Mouse (Mus musculus) MEL (cell line): ENCODE data around the gene Kit.

Experiments used
- CHD2 ChIP-seq: IDR thresholded peaks from 2 replicates; pipeline ENCODE4 v1.6.1; 2011; ENCODE audit warnings: low read length, improper control_type of control experiment
- CTCF ChIP-seq, 3 experiments: IDR thresholded peaks in 2 of 3; conservative IDR thresholded peaks in 1 of 3; 2 replicates each; pipeline ENCODE4 v1.5.1; 2011 to 2012; ENCODE audit warnings: low read length in 3 of 3, low read depth in 2 of 3, mild to moderate bottlenecking in 2 of 3, improper control_type of control experiment in 1 of 3, inconsistent platforms in 1 of 3, mixed read lengths in 1 of 3, moderate library complexity in 1 of 3; ENCODE audit not compliant: control insufficient read depth in 1 of 3, insufficient read depth in 1 of 3, poor library complexity in 1 of 3, severe bottlenecking in 1 of 3
- EP300 ChIP-seq, 2 experiments: IDR thresholded peaks; 2 replicates each; pipeline ENCODE4 v1.6.1; 2011; ENCODE audit warnings: improper control_type of control experiment in 2 of 2, low read length in 2 of 2, low read depth in 1 of 2, mild to moderate bottlenecking in 1 of 2
- POLR2A ChIP-seq, 2 experiments: IDR thresholded peaks; 2 replicates each; pipeline ENCODE4 v1.6.1; 2011 to 2012; ENCODE audit warnings: low read length in 2 of 2, mild to moderate bottlenecking in 2 of 2, control low read depth in 1 of 2, improper control_type of control experiment in 1 of 2, low read depth in 1 of 2, moderate library complexity in 1 of 2; ENCODE audit not compliant: control insufficient read depth in 1 of 2, insufficient read depth in 1 of 2, poor library complexity in 1 of 2
- RCOR1 ChIP-seq: IDR thresholded peaks from 2 replicates; pipeline ENCODE4 v1.6.1; 2012; ENCODE audit warnings: low read depth, mild to moderate bottlenecking, inconsistent platforms, low read length, improper control_type of control experiment
- TBP ChIP-seq: IDR thresholded peaks from 2 replicates; pipeline ENCODE4 v1.8.0; 2011; ENCODE audit warnings: low read depth, low read length, improper control_type of control experiment
- UBTF ChIP-seq: IDR thresholded peaks from 2 replicates; pipeline ENCODE4 v1.6.1; 2012; ENCODE audit warnings: low read depth, mild to moderate bottlenecking, inconsistent platforms, low read length, improper control_type of control experiment, moderate library complexity, borderline replicate concordance; ENCODE audit not compliant: insufficient read depth

DNA sequence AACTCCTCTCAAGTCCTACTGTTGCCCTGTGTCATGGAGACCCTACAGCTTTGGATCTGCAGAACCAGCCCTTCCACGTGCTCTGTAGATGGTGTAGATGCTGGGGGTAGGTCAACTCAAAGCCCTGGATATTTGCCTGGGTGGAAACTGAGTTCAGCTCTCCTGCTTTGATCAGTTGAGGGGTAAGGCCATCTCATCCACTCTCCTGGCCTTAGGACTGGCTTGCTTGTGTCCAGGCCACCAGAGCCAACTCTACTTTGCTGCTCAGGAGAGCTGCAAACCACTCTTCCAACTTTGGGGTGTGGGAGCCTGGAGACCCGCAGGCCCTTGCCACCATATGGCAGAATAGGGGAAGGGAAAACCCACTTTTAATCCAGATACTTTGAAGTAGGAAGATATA, 89.1 kb downstream of the Kit start:
- TF ChIP-seq POLR2A (IDR thresholded peaks at IDR 0.05; ENCODE audit: control insufficient read depth in 1 of 2, insufficient read depth in 1 of 2, low read depth in 1 of 2, low read length in 2 of 2, poor library complexity in 1 of 2) (no peak), CHD2 (no peak), TBP (no peak), EP300 (IDR thresholded peaks at IDR 0.05; ENCODE audit: low read depth in 1 of 2, low read length in 2 of 2) (no peak), CTCF (IDR thresholded peaks at IDR 0.05 in 2 of 3, conservative IDR thresholded peaks at IDR 0.05 in 1 of 3; ENCODE audit: control insufficient read depth in 1 of 3, insufficient read depth in 1 of 3, low read depth in 2 of 3, low read length in 3 of 3, poor library complexity in 1 of 3, severe bottlenecking in 1 of 3) (no peak), RCOR1 (no peak), UBTF (no peak)
